Mouse (Mus musculus) ovary, postnatal 36 days (tissue): ENCODE results near the gene Pagr1b.

ENCODE experiments used
- DNase-seq: peaks from one replicate; pipeline ENCODE4 v3.0.0; 2022; ENCODE audit warnings: low spot score, mixed read lengths

Pagr1b gene

DNA sequence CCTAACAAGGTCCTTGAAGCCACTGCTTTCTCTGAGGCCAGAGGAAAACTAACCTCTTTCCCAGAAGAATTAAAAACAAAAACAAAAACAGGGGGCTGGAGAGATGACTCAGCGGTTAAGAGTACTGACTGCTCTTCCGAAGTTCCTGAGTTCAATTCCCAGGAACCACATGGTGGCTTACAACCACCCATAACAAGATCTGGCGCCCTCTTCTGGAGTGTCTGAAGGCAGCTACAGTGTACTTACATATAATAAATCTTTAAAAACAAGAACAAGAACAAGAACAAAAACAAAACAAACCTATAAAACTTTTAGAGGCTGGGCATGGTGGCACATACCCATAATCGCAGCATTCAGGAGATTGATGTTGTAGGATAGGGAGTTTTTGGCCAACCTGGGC lies 19.8 kb downstream of the Pagr1b start:
- DNase-seq: no peak

- DNase-seq: no peak
Measured at GRCm38 (mm10) chr7:126988816-126989215, 27.5 kb downstream of the Pagr1b start.

- DNase-seq: peak; percentile 51
Measured at GRCm38 (mm10) chr7:126986319-126986718, 30.0 kb downstream of the Pagr1b start.

GRCm38 (mm10) chr7:126984667-126985444 lies 31.4 kb downstream of the Pagr1b start:
- DNase-seq: no peak

- no peak for DNase-seq
Measured at GRCm38 (mm10) chr7:126983113-126983512, 33.2 kb downstream of the Pagr1b start.

- DNase-seq: no peak
Measured at GRCm38 (mm10) chr7:126982054-126982453, 34.2 kb downstream of the Pagr1b start.

DNA sequence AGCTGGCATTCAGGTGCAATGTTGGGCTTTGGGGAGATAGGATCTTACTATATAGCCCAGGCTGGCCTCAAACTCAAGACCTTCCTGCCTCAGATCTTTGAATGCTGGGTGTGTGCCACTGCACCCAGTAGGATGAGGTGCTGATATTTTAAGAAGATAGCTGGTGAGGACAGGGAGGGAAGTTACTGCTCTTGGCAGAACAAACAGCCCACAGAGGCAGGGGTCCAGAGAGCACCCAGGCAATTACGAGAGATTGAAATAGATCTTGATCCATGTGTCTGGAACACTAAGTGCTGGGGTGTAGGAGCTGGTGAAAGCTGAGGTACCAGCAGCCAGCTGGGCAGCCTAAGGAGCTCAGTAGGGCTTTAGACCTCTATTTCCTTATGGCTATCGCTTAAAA lies 34.7 kb downstream of the Pagr1b start:
- DNase-seq: no peak

- no peak for DNase-seq
Measured at GRCm38 (mm10) chr7:126978841-126979240, 37.4 kb downstream of the Pagr1b start.

GRCm38 (mm10) chr7:126976878-126977459 lies 39.3 kb downstream of the Pagr1b start:
- DNase-seq: no peak

GRCm38 (mm10) chr7:126975950-126976866 lies 40.1 kb downstream of the Pagr1b start, which contains the start of gene Cdiptos:
TSS of gene Cdiptos (minus strand) at chr7:126976098.
- peak; percentile 95 for DNase-seq

GRCm38 (mm10) chr7:126975893-126975949 lies 40.6 kb downstream of the Pagr1b start, which contains the start of gene Cdipt:
TSS of gene Cdipt (plus strand) at chr7:126975914.
- no peak for DNase-seq

GRCm38 (mm10) chr7:126975493-126975892 lies 40.8 kb downstream of the Pagr1b start:
- peak; percentile 34 for DNase-seq

GRCm38 (mm10) chr7:126967361-126967760 lies 48.9 kb downstream of the Pagr1b start:
- no peak for DNase-seq

DNA sequence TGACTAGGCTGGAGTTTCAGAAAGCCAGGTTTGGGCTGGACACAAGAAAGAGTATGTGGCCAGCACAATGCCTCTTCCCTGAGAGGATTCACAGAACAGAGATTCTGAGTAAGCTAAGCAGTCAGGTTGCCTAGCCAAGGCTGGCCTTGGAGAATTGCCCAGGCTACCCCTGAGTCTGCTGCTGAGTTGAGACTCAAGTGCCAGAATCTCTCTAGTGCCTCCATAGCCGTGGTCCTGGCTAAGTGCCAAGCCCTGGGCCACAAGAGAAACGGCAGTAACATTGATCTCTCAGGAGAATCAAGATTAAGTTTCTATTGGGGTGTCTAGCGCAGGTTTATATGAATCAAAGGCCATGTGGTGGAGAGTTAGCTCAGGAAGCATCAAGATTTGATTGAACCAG lies 50.7 kb downstream of the Pagr1b start:
- DNase-seq: no peak

DNA sequence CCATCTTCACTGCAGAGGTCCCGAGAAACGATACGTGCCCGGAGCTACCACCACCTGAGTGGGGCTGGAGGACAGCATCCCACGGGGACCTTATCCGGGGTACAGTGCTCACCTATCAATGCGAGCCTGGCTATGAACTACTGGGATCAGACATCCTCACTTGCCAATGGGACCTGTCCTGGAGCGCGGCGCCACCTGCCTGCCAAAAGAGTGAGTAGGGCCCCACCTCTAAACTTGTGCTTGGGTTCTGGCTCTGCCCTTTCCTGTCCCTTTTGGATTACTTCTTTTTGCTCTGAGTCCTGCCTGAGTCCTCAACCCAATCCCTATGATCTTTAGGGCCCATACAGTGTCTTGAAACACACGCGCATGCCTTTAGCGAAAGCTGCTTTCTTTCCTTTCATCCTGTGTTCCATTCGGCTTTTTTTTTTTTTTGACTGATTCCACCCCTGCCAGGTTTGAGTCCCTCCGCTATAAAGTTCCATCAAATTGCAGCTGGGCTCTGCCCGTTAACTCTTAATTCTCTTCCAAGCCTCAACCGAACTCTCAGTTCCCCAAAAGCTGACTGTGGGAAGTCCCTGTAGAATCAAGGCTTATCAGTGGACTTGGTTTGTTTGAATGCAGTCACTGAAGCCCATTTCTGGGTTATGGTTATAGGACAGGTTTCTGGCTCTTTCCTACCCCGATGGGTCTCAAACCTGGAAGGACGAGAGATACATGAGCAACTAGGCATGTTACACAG lies 52.6 kb downstream of the Pagr1b start:
- DNase-seq: peak; percentile 52

- DNase-seq: no peak
Measured at GRCm38 (mm10) chr7:126961965-126962364, 54.3 kb downstream of the Pagr1b start.

DNA sequence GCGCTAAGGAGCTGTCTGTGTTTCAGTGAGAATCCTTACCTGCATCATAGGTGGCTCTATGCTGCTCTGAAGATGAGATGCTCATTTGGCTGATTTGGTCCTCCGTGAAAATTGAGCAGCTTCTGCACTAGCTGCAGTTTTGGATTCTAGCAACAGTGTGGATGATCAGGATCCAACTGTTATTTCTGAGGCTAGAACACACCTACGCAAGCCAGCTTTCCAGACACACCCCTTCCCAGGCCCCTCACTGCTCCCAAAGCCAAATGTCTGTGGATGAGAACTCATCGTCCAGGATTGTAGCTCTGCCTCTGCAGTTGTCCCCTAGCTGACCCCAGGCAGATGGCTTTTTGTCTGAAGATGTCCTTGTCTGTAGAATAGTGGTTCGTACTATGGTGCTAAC lies 55.2 kb downstream of the Pagr1b start:
- no peak for DNase-seq

GRCm38 (mm10) chr7:126959780-126960179 lies 56.5 kb downstream of the Pagr1b start:
- no peak for DNase-seq

- no peak for DNase-seq
Measured at GRCm38 (mm10) chr7:126955125-126955524, 61.2 kb downstream of the Pagr1b start.

DNA sequence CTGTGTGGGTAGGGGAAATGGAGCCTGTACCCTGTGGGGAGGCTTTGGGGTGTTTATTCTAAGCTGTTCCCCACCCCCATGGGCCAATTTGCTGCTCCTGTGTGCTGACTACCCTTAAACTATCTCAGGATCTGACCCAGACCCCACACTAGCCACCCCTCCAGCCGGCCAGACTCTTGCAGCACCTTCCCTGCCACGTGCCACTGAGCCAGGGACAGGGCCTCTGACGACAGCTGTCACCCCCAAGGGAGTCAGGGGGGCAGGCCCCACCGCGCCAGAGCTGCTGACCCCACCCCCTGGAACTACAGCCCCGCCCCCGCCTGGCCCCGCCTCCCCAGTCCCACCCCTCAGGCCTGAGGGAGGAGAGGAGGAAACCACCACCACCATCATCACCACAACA lies 63.6 kb downstream of the Pagr1b start:
- DNase-seq: no peak

DNA sequence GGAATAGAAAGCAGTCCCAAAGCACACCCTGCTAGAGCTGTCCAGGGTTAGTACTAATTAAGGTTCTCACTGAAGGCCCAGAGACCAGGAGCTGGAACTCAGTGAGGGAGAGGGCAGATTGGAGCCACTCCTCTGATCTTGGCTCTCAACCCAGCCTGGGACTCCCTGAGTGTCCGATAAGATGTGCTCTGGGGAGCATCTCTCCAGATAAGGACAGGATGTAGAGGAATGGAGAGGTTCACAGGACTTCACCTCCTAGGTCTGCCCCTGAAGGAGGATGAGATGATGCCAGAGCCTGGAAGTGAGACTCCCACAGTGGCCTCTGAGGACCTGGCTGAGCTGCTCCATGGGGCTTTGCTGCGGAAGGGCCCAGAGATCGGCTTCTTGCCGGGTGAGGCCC lies 64.5 kb downstream of the Pagr1b start:
- no peak for DNase-seq
